Mouse (Mus musculus) left cerebral cortex, postnatal 25 days (tissue): ENCODE data around the gene Akap5. TPM values are rescaled to one million over a fixed set of nuclear protein-coding genes. Genes with fewer than 3 reads are reported as not detected.

Source experiments
- DNase-seq, 2 experiments: peaks; one replicate each; pipeline ENCODE4 v3.0.0; 2022; ENCODE audit warnings: low spot score in 2 of 2, mixed read lengths in 1 of 2
- intact Hi-C: fragments of 180-260 bp; cut with DNase I; formaldehyde crosslinking; loops from one replicate; pipeline ENCODE4 v1.15.1; 2025
- total RNA-seq, 2 experiments: library from RNA; stranded (reverse); gene quantifications; 2 replicates each; pipeline ENCODE4 v1.2.3; 2021

The Akap5 gene
- total RNA-seq, 2 experiments from 2014 or later: 95.4 to 108 TPM

DNA sequence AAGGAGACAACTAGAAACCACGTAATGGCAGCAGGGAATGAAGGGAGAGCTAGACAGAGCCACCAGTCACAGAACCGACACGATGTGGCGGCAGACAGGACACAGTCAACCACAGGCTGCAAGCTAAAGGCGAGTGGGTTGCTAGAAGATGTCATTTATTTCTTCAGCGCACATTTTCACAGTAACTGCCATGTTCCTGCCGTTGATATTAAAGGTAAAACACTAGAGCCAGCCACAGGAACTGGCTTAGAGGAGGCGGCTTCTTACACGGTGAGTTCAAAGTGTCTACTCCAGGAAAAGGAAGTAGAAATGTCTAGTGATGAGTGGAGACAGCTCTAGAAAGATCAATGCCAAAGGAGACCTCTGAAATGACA, 37.6 kb downstream of the Akap5 start:
- intact Hi-C loops: no loop called here
- DNase-seq: no peak

DNA sequence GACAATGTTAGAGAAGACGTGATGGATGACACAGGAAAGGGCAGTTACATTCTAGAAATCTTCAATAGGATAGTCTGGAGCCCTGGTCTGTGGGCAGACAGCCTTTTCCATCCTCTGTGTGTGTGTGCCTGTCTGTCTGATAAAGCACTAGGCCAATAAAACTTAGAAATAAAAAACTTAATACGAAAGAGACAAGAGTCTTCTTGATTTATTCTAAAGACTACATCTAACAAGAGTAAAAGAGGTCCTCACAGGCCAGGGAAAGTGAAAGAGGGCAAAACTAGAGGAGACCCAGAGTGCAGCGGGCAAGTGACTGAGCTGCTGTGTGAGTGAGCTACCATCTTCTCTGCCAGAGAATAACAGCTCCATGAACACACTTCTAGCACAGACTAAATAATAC, 41.6 kb downstream of the Akap5 start:
- DNase-seq: no peak
- intact Hi-C loops: loop anchor here (5.0 kb wide), 1 partner anchor 181 kb away; no protein-coding TSS in a partner anchor

DNA sequence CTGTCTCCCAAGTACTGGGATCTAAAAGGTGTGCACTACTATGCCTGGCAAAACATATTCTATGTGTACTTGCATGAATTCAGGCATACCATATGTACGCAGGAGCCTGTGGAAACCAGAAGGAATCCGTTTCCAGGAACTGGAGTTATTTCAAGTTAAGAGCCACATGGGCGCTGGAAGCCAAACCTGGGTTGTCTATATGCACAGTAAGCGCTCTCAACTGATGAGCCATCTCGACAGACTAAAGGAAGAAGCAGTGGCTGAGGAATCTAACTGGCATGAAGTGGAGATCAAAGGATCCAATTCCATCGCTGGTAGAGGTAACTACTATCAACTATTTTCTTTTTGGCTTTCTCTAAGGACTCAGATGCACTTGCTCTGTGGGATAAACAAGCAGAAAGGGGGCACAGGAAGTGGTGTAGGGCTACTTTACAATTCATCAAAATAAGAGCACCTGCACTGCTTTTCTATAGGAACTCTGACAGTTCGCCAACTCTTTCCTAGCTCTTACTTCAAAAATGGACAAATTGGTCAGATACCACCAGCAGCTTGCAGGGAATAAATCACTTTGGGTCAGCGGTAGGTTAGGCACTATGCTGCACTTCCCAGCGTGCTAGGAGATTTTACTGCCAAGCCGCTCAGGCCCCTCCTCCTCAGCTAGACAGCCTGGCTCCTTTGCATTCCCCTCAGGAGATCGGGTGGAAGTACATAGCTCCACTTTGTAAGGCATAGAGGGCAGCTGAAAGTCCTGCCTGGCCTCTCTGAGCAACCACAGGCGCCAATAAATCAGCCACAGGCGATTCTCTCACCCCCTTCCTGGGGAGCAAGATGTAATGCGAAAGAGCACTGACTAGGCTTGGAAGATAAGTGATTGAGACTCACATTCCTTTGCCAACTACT, 42.7 kb downstream of the Akap5 start:
- peak in 1 of 2 experiments; percentile 16 for DNase-seq
- intact Hi-C loops: loop anchor here (5.0 kb wide), 1 partner anchor 180 kb away; no protein-coding TSS in a partner anchor

DNA sequence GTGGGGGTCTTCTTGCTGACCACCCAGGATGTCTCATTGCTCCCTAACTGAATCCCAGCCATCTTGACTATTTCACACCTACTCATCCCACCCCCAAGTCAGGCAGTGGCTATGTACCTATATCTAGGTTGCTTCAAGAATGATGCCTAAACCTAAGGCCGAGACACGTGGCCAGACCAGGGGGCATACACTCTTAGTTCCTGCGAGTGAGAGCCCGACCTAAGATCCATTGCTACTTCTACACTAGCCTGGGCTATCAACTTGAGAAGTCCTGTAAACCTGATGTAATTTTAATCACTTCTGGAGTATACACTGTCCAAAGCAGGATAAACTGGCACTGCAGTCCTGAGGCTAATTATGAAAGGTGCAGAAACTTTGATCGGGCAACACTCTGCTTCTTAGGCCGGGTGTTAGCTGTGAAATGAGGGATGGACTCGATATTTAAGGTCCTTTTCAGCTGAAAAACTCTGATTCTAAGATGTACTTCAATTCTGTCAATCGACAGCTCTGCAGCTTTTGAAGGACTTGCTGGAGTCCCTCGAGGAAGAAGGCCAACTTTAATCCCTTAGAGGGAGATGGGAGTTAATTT, 43.6 kb downstream of the Akap5 start:
- no peak for DNase-seq
- intact Hi-C loops: loop anchor here (2.0 to 5.0 kb wide), 2 partner anchors 97 to 179 kb away; no protein-coding TSS in a partner anchor

GRCm38 (mm10) chr12:76368790-76369205, 44.1 kb downstream of the Akap5 start:
- no peak for DNase-seq
- intact Hi-C loops: loop anchor here (1.0 to 5.0 kb wide), 3 partner anchors 36 to 179 kb away; partner anchors contain the start of gene Hspa2

DNA sequence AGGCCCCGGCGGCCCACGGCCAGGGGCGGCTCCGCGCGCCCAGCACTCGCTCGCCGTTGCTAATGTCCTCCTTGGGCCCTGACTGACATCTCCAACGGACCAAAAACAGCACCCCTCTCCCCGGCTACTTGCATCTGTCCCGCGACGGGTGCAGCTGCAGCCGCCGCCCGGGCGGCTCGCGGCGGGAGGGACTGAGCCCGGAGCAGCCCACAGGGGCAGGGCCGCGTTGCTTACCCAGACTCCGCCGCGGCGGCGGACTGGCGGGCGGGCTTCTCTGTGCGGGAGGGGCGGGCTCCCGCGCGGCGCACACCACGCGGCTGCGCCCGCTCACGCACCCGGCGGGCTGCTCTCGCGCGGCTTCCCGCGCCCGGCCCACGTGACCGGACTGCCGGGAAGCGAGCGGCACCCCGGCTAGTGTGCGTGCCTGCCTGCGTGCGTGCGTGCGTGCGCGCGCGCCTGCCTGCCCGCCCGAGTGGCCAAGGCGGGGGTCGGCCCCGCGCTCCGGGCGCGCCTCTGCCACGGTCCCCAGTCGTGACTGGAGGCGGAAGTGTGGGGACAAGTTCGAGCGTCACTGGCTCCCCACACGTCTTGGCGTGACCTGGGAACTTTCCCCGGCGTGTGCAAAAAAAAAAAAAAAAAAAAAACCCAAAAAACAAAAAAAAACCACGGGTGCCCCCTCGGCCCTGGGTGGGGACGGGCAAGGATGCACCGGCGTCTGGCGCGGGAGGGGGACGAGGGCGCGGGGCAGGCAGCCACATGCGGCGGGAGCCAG, 44.7 kb downstream of the Akap5 start, which contains the start of gene Zbtb25:
Gene Zbtb25 (minus strand): TSS at position 397 of the 772 bp plus-strand sequence.
- intact Hi-C loops: loop anchor here (1.0 to 5.0 kb wide), 3 partner anchors 35 to 178 kb away; partner anchors contain the start of gene Hspa2
- peak; percentile 94 for DNase-seq

DNA sequence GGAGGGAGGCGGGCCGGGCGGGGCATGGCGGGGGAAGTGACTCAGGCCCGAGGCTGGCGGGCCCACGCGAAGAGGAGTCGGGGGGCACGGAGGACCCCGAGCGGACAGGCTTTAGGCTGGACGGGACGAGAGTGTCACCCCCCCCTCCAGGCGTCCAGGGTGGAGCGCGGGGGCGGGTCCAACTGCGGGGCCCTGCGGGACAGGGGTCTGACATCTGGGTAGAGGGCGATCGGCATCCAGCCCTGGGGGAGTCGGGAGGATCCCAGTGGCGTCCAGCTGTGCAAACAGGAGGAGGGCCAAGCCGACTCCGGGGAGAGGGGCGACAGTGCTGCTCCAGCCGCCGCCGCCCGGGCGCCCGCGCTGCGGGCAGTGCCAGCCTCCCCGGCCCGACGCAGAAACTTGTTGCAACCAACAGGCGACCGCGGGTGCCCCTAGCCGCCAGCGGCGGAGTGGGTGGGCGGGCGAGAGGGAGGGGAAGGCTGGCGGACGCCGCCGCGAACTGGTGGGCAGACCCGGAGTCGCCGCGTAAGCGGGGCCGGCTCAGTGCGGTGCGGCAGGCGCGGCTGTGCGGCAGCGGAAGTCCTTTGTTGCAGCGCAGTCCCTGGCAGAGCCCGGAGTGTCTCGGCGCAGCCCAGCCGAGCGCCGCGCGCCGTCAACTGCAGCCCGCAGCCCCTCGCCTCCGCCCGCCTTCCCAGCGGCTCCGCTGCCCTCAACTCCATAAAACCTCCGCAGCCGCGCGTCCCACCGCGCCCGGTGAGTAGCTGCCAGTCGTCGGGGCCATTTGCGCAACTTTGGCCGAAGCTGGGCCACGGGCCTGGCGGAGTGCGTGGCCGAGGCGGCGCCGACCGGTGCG, 45.5 kb downstream of the Akap5 start, which contains the start of gene Zbtb1:
Gene Zbtb1 (plus strand): TSS at position 289 of the 853 bp plus-strand sequence.
- intact Hi-C loops: loop anchor here (1.0 to 5.0 kb wide), 4 partner anchors 34 to 225 kb away; partner anchors contain the start of gene Hspa2
- DNase-seq: peak; percentile 84 to 85

DNA sequence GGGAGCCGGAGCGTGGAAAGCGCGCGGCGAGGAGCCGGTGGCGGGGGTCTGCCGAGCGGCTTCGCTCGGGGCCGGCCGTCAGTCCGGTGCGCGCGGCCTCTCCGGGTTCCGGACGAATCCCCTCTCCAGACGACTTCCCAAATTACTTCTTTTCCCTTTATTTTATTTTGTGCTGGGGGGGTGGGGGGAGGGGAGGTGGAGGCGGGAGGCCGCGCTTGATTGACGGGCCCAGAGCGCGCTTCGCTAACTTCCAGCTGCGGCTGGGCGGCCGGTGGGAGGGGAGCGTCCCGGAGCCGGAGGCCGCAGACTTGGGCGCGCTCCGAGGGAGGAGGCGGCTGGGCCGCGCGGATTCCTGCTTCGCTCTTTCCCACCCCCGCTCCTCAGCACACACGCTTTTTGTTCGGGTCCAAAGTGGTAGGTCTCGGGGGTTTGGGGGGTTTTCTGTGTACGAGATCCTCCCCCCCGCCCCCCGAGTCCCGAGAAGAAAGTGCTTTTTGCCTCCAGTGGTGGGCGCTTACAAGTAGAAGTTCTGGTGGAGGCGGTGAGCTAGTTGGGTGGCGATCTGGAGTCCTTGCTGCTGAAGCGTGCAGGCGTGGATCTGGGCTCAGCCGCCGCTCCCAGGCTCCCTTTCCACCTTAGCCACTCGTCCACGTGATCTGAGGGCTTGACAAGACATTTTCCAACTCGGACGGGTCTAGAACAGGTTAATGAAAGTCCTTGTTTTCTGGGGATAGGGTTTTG, 46.3 kb downstream of the Akap5 start:
- peak; percentile 63 to 72 for DNase-seq
- intact Hi-C loops: loop anchor here (2.0 kb wide), 1 partner anchor 224 kb away; no protein-coding TSS in a partner anchor

DNA sequence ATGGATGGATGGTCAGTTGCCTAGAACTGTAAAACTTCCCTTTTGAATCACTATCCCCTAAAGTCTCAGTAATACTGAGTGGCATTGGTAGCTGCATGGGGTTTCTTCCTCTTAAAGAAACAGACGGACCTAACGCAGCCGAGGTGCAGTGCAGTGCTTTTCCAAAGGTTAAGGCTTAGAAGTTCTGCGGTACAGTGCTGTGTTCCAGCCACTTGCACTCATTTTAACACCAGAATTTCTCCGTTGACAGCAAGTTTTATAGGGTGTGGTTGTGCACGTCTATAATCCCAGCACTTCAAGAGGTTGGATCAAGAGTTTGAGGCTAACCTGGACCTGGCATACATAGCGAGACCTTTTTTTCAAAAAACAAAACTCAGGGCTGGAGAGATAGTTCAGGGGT, 47.4 kb downstream of the Akap5 start:
- intact Hi-C loops: no loop called here
- no peak for DNase-seq

DNA sequence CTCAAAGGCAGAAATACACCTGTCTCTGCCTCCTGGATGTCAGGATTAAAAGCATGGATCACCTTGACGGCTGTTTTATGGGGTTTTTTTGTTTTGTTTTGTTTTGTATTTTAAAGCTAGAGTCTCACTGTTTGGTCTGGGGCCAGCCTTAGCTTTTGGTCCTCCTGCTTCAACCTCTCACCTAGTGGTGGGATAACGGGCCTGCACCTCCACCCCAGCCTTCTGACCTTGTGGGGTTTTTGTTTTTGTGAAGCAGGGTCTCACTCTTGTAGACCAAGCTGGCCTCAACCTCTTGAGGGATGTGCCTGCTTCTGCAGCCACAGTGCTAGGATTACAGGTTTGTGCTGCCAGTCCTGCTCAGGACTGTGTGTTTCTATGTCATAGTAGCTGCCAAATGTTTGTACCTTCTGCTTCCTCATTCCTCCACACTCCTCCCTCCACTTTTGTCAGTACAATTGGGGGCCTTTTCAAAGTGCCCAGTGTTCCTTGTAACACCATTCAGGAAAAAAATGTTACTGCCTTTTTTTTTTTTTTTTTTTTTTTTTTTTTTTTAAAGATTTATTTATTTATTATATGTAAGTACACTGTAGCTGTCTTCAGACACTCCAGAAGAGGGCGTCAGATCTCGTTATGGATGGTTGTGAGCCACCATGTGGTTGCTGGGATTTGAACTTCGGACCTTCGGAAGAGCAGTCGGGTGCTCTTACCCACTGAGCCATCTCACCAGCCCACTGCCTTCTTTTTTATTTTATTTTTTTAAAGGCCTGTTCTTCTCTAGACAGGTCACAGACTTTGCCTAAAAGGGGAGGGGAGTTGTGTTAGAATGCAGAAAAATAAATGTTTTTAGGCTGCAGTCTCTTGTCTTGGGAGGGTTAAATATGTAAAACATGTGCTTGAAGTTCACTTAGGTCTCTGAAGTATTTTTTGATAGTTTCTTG, 48.5 kb downstream of the Akap5 start:
- intact Hi-C loops: no loop called here
- DNase-seq: no peak

DNA sequence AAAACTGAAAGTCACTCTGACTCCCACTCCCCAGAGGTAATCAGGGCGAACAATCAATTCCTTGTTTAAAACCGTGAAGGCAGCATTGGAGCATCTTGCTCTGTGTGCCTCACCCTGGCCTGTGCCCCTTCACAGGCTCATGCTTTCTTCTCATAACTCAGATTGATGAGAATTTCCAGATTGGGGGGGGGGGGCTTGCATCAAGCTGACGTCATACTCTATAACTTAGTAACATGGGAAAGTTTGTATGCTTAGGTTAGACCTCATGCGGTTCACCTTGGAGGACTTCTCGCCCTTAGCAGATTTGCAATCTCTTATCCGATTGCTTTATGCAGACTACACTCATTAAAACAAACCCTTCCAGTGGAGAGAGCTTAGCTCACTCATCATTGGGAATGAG, 49.3 kb downstream of the Akap5 start:
- DNase-seq: no peak
- intact Hi-C loops: no loop called here

DNA sequence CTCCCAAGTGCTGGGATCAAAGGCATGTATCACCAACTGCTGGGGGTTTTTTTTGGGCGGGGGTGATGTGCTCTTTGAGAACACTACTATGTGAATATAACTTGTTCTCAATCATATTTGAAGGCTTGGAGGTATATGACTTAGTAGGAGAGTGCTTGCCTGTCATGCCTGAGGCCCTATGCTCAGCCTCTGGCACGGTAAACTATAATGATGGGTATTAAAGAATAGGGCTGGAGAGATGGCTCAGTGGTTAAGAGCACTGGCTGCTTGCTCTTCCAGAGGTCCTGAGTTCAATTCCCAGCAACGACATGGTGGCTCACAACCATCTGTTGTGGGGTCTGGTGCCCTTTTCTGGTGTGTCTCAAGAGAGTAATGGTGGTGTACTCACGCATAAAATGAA, 50.2 kb downstream of the Akap5 start:
- DNase-seq: no peak
- intact Hi-C loops: no loop called here

- intact Hi-C loops: no loop called here
Measured at GRCm38 (mm10) chr12:76375506-76375905, 50.8 kb downstream of the Akap5 start.

GRCm38 (mm10) chr12:76376649-76377048, 52.0 kb downstream of the Akap5 start:
- intact Hi-C loops: no loop called here
- DNase-seq: peak in 1 of 2 experiments; percentile 43

More at GRCm38 (mm10) chr12:76375506-76375905, 50.8 kb downstream of the Akap5 start:
- DNase-seq: no peak

DNA sequence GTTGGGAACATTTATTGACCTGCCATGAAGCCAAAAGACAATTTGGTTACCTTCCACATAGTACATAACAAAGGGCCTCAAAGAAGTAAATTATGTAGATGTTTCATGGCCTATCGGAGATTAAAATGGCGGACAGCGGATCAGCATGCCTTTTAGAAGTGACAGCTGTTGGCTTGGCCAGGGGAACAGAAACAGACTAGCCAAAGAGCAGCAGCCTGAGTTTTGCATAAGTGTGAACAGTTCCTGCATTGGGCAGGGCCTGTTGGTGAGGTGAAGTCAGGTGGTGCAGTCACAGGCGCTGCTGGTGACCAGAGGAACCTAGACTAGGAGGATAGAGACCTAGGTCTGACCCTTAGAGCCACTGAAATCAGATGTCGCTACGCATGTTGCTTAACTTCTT, 52.4 kb downstream of the Akap5 start:
- no peak for DNase-seq
- intact Hi-C loops: no loop called here

DNA sequence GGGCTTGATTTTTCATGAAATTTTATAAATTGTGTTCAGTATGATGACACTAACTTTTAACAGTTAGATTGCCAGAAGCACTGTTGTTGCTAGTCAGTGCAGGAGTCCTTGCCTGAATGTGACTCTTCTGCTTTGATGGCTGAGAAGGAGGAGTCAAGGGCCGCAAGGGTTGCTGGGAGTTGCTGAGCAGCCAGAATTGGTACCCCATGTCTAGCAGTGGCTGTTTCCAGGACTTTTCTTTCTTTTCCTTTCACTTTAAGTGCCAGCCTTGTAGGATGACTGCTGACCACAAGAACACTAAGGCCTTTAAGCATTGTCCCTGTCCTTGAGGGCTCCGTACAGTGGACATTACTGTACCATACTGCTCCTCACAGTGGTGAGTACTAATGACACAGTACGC, 53.0 kb downstream of the Akap5 start:
- intact Hi-C loops: no loop called here
- no peak for DNase-seq

DNA sequence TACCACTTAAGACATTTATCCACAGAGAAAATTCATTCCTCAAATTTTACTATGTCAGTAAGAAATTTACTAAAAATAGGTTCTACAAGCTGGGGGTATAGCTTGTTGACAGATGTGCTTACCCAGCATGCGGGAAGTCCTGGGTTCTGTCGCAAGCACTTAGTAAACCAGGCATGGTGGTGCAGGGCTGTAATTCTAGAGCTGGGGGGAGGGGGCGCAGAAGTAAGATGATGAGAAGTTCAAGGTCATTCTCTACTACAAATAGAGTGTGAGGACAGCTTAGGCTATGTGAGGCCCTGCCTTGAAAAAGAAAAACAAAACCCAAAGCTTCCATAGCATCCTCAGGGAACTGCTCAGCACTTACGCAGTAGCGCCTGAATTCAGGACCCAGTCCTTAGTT, 53.9 kb downstream of the Akap5 start:
- DNase-seq: no peak
- intact Hi-C loops: no loop called here
